Mouse (Mus musculus) liver, embryonic 14.5 days (tissue): ENCODE measurements at regions not wholly inside any gene's neighbourhood (a gene's known extent, or its start where the extent isn't known, plus 50 kb on each side); places are given as distances from the start of the nearest gene placed in this dataset.

ENCODE experiments used
- CTCF ChIP-seq: IDR thresholded peaks from 2 replicates; pipeline ENCODE4 v1.5.1; 2016; ENCODE audit warnings: antibody characterized with exemption, low read depth, control low read depth
- EP300 ChIP-seq: IDR thresholded peaks from 2 replicates; pipeline ENCODE4 v1.6.1; 2016; ENCODE audit warnings: antibody characterized with exemption, low read depth

DNA sequence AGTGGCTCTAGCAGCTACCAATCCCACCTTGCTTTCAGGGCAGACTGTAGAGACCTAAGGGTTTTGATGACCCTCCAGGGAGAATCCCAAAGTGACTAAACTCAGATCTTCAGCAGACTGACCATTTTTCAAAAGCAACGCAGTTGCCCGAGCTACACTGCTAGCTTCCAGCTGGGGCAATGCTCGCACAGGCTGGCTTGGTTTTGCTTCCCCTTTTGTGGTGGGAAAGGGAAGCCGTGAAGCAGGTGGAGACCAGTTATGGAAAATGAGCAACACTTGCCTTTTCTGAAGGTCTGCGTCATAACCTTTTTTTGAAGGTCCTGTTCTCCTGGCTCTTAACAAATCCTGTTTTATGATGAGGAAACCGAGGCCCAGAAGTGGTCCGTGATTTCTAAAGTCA lies 202.7 kb upstream of the Runx1 start:
- TF ChIP-seq EP300 (no peak), CTCF (no peak)
